Mouse (Mus musculus) 3134 (cell line): Measurements from ENCODE around the gene Miip.
A peak's percentile ranks its signal among the peaks of the same experiment; 100 is the strongest.
"Not testable (repeated sequence)": the region's sequence is repeated elsewhere in the genome, so short reads cannot be mapped to it uniquely, and the experiment has no call there.

Experiments used
- DNase-seq: peaks from one replicate; pipeline ENCODE4 v3.0.0-alpha.2; 2011; ENCODE audit warnings: low spot score; ENCODE audit not compliant: insufficient read length; ENCODE audit errors: extremely low read depth

Miip gene

DNA sequence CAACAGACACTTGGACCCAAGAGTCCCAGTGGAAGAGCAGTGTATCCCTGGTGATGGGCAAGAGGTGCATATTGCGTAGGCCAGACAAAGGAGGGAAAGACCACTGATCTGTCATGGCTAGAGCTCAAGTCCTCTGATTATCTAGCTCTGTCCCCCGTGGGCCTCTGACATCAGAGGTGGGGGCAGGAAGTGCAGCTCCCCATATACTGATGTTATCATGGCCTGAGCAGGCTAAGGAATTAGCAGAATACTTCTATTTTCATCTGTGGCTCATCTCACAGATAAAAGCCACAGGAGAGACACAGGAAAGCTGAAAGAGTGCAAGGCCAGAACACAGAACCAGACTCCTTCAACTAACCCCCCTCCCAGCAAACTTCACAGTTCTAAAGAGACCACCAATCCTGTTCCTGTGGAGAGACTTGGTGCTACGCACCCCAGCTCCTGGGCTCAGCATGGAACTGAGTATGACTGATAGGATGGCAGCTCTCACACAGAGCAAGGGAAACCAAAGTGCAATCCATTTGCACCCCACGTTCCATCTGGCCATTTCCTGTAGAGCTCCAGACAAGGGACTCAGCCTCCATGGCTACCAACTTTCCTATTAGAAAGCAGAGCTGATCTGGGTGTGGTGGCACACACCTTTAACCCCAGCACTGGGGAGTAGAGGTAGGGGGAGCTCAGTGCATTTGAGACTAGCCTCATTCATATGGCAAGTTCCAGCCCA lies 7.4 kb upstream of the Miip start:
- DNase-seq = no peak

DNA sequence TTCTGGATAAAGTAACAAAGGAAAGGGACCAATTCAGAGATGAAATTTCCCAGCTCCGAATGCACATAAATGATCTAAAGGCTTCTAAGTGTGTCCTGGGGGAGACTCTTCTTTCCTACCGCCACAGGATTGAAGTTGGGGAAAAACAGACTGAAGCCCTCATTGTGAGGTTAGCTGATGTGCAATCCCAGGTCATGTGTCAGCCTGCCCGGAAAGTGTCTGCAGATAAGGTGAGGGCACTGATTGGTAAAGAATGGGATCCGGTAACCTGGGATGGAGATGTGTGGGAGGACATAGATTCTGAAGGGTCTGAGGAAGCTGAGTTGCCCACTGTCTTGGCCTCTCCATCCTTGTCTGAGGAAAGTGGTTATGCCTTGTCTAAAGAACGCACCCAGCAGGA lies 622 bp upstream of the Miip start:
- no peak for DNase-seq

DNA sequence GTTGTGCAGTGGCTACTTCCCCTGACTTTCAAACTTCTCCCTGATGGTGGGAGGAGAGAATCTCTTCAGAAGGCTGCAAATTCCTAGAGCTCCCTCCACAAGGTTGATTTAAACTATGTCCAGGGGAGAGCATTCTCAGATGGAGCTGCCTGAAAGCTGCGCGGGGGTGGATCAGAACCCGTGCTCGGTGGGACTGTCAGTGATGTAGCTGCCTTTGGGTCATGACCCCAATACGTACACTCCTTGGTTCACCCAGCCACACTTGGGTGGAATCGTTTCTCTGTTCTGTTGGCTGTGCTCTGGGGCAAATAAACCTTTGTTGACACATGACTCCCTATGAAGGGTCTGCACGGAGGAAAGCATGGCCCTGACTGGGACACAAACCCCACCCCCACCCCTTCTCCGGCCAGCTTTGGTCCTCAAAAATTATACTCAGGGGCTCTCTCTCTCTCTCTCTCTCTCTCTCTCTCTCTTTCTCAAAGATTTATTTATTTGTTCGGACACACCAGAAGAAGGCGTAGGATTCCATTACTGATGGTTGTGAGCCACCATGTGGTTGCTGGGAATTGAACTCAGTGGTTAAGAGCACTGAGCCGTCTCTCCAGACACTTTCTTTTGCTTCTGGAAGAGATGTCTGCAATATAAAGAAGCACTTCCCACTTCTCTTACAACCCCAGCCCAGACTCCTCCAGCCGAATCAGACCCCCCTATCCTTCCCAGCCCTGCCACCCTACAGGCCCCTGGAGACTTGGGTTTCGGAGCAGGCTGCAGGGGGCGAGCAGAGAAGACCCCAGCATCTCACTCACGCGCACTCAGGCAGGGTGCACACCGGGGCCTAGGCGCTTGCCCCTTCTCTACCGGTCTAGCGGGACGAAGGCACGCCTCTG lies 810 bp downstream of the Miip start:
- DNase-seq = no peak

DNA sequence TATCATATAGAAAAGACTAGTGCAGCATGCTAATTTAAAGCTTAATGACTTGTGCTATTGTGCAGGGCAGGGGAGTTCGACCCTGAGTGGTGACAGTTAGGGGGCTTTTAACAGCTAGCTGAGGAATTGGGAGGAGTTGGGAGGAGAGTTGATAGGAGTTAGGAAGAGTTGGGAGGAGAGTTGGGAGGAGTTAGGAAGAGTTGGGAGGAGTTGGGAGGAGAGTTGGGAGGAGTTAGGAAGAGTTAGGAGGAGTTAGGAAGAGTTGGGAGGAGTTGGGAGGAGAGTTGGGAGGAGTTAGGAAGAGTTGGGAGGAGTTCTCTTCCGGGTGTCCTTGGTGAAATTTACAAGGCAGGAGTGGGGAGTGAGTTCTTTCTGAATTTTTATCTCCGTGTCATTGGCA lies 1.8 kb downstream of the Miip start:
- peak; percentile 38 for DNase-seq

DNA sequence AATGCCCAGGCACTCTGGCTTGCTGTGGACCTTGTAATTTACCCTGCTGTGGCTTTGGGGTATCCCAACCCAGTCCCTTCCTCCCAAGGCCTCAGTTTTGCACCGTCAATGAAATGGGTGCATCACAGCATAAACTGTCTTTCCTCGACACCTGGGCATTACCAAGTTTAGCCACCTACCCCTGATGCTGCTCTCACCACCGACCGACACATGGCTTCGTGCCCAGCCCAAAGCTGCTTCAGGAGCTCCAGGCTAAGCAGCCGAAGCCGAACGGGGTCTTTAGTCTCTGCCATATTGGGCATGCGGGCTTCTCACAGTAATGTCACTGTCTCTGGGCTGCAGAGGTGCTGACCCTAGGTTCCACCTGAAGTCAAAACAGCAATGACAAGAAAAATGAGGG lies 2.6 kb downstream of the Miip start:
- no peak for DNase-seq

DNA sequence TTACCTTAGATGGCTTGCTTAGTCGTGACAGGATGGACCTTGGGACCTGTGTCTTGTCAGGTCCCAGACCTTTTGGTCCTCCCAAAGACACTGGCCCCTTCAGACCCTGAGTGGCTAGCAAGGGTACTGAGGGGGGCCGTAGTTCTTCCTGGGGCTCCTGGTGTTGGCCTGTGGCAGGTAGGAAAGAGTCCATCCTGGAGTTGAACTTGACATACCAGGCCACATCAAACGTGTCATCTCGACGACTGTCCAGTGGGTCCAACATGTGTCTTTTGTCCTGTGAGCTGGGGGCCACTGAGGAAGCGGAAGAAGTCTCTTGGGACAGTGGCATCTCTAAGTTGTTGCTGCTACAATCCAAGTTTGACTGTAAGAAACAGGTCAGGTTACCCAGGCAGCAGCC lies 3.0 kb downstream of the Miip start:
- no peak for DNase-seq

DNA sequence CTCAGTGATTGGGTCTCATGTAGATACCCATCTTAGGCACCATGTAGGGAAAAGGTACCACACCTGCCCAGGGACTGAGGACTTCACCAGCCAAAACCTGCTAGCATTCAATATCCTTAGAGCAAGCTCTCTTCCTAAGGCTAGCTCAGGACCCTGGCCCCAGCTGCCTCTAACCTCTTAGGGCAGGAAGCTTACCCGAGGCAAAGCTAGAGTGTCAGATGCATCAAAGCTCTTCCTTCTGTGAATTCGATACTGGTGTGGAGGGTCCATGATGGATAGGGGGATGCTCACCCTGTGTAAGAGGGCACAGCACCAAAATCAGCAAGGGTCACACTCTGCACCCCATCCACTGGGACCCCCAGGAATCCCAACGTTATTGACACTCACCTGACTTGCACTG lies 6.6 kb downstream of the Miip start:
- no peak for DNase-seq

DNA sequence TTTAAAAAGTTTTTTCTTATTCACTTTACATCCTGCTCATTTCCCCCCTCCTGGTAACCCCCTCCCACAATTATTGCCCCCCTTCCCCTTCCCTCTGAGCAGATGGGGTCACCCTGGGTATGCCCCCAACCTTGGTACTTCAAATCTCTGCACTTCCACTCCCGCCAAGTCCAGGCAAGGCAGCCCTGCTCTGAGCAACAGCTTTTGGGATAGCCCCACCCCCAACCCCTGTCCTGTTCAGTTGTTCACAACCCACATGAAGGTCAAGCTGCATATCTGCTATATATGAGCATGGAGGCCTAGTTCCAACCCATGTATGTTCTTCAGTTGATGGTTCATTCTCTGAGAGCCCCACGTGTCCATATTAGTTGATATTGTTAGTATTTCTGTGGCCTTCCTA lies 17.8 kb downstream of the Miip start:
- no peak for DNase-seq

DNA sequence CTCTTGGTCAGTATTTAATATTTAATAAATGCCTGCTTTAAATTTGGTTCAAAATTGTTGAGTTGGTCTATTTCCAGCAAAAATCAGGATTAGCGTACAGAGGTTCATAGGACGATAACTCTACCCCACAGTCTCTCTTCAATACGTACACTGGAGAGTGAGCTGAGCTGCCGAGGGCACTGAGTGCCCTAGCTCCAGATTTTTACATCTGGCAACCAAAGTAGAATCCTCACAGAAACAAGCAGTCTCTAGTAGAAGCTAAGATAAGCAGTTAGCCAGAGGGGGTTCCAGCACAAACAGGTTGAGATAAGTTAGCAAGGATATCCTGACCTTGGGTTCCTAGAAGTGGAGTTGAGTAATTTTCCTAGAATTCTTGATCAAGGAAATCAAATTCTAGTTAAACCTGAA lies 20.0 kb downstream of the Miip start:
- DNase-seq = no peak

DNA sequence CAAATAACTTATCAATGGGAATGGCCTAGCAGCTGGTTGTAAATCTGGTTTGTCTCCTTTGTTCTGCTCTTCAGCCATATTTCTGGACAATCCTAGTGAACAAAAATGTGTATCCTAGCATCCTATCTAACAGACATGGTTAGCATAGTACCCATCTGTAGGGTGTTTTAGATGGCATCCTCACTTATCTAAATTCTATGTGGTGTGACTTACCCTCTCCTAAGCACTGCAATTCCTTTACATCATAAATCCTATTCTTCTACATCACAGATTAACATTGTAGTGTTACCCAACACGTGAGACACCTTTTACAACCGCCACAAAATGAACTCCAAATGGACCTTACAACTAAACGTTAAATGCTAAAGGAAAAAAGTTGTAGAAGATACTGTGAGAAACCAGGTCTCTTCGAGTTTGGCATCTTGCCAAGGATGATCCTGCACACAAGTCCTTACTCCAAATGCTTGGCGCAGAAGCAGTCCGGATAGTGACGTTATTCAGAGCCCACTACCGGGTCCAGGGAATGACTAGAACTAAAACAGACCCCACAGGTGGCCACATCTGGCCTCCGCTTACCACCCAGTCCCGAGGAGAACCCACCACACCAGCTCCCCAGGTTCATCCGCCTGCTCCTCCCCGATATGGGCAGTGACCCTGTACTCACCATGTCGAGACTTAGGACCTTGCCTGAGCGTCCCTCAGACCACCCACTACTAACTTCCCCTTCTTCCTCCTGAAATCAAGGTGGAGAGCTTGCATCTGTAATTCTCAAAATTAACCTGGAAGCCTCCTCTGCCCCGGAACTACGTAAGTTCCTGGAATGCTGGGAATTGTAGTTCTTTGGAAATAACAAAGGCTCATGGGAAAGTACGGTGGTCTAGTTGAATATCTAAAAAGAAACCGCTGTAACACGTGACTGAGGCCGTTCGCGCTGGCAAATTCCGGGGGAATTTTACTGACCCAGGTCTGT lies 20.7 kb downstream of the Miip start, which contains the start of gene Zfp933:
TSS of gene Zfp933 (minus strand) at position 753 of the 970 bp plus-strand sequence.
- DNase-seq = peak; percentile 66

DNA sequence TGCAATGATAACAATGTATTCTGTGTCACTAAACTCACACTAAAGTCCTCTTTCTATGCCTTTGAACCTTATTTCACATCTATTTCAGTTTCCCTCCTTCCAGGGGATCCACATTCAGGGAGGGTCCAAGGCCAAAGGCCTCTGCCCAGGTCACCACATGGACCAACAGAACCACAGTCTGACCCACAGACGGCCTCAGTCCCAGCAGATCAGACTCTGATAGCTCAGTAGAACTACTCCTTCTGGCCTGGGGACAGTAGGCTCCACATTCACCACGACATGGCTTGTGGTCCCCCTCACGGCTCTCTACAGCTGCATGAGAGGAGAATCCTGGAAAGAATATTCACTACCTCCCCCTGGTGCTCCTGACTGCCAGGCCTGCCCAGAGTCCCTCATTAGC lies 25.7 kb downstream of the Miip start:
- no peak for DNase-seq

DNA sequence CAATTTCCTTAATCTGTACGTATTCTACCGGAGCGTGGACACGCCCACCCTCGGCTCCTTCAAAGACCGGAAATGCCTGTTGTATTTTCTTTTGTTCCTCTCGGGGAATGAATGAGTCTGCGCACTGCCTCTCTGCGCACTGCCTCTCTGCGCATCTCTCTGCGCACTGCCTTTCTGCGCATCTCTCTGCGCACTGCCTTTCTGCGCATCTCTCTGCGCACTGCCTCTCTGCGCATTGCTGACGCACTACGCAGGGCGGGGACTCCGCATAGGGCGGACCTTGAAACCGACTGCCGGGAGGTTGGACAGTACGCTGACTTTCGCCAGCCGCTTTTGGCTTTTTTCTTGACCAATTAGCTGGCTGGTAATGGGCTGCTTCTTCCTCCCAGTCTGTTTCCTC lies 29.3 kb downstream of the Miip start:
- DNase-seq = not testable (repeated sequence)

DNA sequence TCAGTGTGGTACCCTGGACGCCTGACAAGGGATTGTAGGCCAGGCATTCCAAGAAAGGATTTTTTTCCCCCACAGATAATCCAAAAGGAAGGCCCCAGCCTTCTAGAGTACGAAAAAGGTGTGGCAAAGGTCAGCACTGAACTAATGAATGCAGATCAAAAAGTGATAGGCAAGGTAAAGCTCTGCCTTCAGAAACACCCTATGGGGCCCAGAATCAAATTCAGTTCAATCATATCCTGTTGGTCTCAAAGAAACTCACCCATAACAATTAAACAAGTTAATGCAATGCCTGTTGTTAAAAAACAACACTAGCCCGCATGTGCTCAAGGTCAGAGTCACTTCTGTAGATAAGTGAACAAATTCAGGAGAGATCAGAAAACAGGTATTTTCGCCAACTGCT lies 44.2 kb downstream of the Miip start:
- no peak for DNase-seq

DNA sequence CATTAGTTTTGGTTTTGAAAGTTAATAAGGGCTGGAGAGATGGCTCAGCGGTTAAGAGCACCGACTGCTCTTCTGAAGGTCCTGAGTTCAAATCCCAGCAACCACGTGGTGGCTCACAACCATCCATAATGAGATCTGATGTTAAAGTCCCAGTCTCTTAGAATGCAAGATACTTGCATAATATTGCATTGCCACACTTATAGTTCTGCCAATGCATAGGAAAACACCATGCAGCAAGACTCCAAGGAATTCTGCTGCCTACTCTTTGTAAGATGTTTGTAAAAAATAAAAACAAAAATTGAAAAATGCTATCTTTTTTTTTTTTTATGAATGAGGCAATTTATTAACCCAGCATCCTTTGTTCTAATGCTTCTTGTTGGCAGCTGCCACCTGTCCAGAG lies 47.2 kb downstream of the Miip start:
- not testable (repeated sequence) for DNase-seq

DNA sequence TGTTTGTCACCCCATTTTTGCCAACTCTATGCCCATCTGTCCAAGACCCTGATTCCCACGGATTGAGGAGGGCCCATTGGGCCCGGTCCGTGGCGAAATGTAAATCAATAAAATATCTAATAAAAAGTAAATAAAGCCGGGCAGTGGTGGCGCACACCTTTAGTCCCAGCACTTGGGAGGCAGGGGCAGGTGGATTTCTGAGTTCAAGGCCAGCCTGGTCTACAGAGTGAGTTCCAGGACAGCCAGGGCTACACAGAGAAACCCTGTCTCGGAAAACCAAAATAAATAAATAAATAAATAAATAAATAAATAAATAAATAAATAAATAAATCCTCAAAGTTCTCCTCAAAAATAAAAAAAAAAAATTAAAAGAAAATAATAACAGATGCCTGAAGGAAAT lies 49.0 kb downstream of the Miip start:
- DNase-seq = not testable (repeated sequence)

DNA sequence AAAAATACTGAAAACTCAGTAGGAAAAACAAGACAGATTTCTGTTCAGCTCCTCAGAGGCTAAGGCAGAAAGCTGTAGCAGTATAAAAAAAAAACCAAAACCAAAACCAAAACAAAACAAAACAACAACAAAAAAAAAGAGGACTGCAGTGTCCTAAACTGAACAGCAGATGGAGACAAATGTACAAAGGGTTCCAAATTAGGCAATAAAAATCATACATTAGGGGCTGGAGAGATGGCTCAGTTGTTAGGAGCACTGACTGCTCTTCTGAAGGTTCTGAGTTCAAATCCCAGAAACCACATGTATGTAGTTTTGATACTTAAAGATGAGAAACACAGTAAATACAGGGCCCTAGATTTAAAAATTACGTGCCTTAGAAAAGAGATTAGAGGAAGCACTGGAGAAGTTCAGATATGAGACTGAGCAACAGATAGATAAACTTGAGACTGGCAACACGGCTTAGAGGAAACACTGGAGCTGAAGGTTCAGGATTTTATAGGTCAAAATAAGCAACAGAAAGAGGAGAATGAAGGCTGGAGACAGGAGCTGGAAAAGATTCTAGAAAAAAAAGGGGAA lies 53.9 kb downstream of the Miip start:
- peak; percentile 32 for DNase-seq

DNA sequence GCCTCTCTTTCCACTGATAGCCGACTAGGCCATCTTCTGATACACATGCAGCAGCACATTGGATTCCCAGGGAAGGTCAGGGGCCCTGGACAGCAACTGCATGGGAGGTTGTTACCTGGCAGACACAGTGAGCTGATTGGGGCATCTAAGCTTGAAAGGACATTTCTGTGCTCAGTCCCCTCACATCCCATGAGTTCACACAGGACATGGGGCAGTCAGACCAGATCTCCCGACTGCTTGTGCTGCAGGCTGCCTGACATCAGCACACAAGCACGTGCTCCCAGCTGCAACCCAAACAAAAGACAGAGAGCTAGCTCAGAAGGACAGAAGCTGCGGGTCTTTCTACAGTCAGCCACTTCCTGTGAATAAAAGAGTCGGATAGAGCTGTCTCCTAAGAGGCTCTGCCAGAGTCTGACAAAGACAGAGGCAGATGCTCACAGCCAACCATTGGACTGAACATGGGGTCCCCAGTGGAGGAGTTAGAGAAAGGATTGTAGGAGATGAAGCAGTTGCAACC lies 55.3 kb downstream of the Miip start:
- no peak for DNase-seq
